Mouse (Mus musculus): ENCODE measurements at regions not wholly inside any gene's neighbourhood (a gene's known extent, or its start where the extent isn't known, plus 50 kb on each side); places are given as distances from the start of the nearest gene placed in this dataset.

GRCm38 (mm10) chr13:112063409-112064111 is 224.7 kb upstream of the Ankrd55 start:
- TF ChIP-seq CTCF (IDR thresholded peaks at IDR 0.05; ENCODE audit: extremely low read depth, insufficient read depth, insufficient read length, insufficient replicate concordance) (no peak), POLR2A (IDR thresholded peaks at IDR 0.05; ENCODE audit: low read depth, low read length) (no peak)

Data from spleen, adult 2 months (tissue).